Mouse (Mus musculus) kidney, embryonic 14.5 days (tissue): Measurements from ENCODE around the gene Sprr2e. TPM values are rescaled to one million over a fixed set of nuclear protein-coding genes. Genes with fewer than 3 reads are reported as not detected.
A peak's percentile ranks its signal among the peaks of the same experiment; 100 is the strongest.

Experiments
- ATAC-seq: fragments of 200-750 bp; cut with Nextera tagmentation; 2 replicates; pipeline ENCODE4 v1.8.0; 2017; ENCODE audit warnings: moderate number of reproducible peaks, mild to moderate bottlenecking, moderate TSS enrichment, moderate library complexity; ENCODE audit not compliant: low FRiP score, low TSS enrichment
- H3K27ac ChIP-seq: fragments of 300-500 bp; sonication (generic); 2 replicates; pipeline ENCODE4 v1.5.1; 2014; ENCODE audit warnings: low read depth, mild to moderate bottlenecking, low read length, moderate library complexity, mixed read lengths
- H3K27me3 ChIP-seq: fragments of 300-500 bp; sonication (generic); 2 replicates; pipeline ENCODE4 v1.6.1; 2014; ENCODE audit warnings: mild to moderate bottlenecking, low read length; ENCODE audit not compliant: control insufficient read depth, insufficient read depth
- H3K36me3 ChIP-seq: fragments of 300-500 bp; sonication (generic); 2 replicates; pipeline ENCODE4 v1.6.1; 2014; ENCODE audit warnings: low read length, mixed read lengths; ENCODE audit not compliant: control insufficient read depth, insufficient read depth
- H3K4me1 ChIP-seq: fragments of 300-500 bp; sonication (generic); 2 replicates; pipeline ENCODE4 v1.6.1; 2014; ENCODE audit warnings: low read length, mixed read lengths; ENCODE audit not compliant: control insufficient read depth, insufficient read depth
- H3K4me2 ChIP-seq: fragments of 300-500 bp; sonication (generic); replicated peaks from 2 replicates; pipeline ENCODE4 v1.6.1; 2014; ENCODE audit warnings: low read depth, mild to moderate bottlenecking, low read length
- H3K4me3 ChIP-seq: fragments of 300-500 bp; sonication (generic); 2 replicates; pipeline ENCODE4 v1.5.1; 2014; ENCODE audit warnings: mild to moderate bottlenecking, low read length
- H3K9ac ChIP-seq: fragments of 300-500 bp; sonication (generic); 2 replicates; pipeline ENCODE4 v1.6.1; 2014; ENCODE audit warnings: low read depth, mild to moderate bottlenecking, low read length, moderate library complexity
- H3K9me3 ChIP-seq: fragments of 300-500 bp; sonication (generic); 2 replicates; pipeline ENCODE4 v1.6.1; 2016; ENCODE audit warnings: low read length; ENCODE audit not compliant: control insufficient read depth
- WGBS: fragments of 180-500 bp; shearing (Covaris S2); extraction: QIAGEN DNeasy Blood & Tissue Kit; methylation state at CpG from one replicate; pipeline ENCODE4 v1.1.7; 2014; 5-methylcytosine and 5-hydroxymethylcytosine counted together
- polyA plus RNA-seq: library from polyadenylated mRNA; unstranded; fragments of >200 nt; fragmentation: Nextera tagmentation; extraction: Ambion mirVana; gene quantifications from 2 replicates; pipeline ENCODE4 v1.2.1, GENCODE M21; 2014

The Sprr2e gene
- polyA plus RNA-seq = not detected in 2 replicates

DNA sequence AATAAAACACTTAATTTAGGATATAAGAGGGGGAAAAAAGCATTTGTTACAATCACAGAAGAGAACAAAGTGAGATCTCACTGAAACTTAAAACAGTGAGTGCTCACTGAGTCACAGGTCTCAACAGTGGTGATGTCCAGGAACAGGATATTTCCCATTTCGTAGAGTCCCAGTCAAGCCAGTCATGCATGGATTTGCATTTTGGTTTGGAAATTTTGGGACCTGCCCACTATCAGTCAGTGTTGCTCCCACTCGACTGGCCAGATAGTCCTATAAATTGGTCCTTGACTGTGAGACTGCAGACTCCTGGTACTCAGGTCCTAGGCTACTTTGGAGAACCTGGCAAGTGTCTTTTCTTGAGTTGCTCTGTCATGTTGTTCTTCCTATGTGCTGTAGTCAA, at the start of gene Sprr2e:
Gene Sprr2e, plus strand, starts transcription at position 301 of the 400 bp plus-strand sequence.
- Histone ChIP-seq H3K36me3 (no peaks in the 10 kb centered on the region), H3K9ac (no peak within 1 kb of the TSS), H3K9me3 (no peaks in the 10 kb centered on the region), H3K4me3 (no peak within 1 kb of the TSS), H3K4me2 (no peak within 1 kb of the TSS), H3K27ac (no peak within 1 kb of the TSS), H3K27me3 (no peaks in the 10 kb centered on the region), H3K4me1 (no peaks in the 10 kb centered on the region)
- ATAC-seq = no peak
- WGBS = 89% methylated on average over 2 of the region's 2 CpGs

DNA sequence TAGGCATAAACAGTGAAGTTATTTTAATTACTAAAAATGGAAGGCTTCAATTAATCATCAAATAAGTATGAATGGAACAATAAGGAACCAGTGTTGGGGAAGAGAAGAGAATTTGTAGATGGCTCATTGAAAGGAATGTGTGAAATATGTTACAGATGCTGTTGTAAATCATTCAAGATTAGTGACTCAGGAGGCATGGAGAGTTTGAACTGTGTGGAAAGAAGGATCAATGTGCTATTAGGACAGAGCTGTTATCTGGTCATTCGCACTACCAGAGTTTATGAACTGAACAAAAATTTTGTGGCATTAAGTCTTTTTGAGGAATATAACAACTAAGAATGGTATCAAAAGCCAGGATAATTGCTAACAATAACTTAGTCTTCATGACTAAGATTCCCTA, 44.5 kb upstream of the Sprr2e start:
- Histone ChIP-seq H3K9ac (no peak overlapping the region), H3K9me3 (no peaks in the 10 kb centered on the region), H3K4me2 (no peak overlapping the region), H3K36me3 (no peaks in the 10 kb centered on the region), H3K4me3 (no peak overlapping the region), H3K27ac (no peak overlapping the region), H3K4me1 (no peaks in the 10 kb centered on the region), H3K27me3 (no peaks in the 10 kb centered on the region)
- 89% methylated on average over 1 of the region's 1 CpGs for WGBS
- no peak for ATAC-seq

DNA sequence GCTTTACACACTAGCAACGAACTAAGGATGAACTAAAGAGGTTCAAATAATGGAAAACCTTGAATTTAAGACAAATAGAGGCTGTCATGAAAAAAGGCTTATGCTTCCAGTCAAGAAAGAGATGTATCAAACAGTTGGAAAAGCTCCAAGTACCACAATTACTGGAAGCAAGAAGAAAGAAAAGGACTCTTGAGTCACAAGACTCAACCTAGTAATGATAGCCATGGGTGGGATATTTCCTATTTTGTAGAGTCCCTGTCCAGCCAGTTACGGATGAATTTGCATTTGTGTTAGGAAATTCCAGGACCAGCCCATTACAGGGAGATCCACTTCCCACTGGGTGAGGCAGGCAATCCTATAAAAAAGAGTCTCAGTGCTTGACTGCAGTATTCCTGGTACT, 35.6 kb upstream of the Sprr2e start, which contains the start of gene Sprr2b:
Gene Sprr2b, plus strand, starts transcription at position 301 of the 400 bp plus-strand sequence.
- no peak for ATAC-seq
- H3K4me1 ChIP-seq = no peaks in the 10 kb centered on the region

DNA sequence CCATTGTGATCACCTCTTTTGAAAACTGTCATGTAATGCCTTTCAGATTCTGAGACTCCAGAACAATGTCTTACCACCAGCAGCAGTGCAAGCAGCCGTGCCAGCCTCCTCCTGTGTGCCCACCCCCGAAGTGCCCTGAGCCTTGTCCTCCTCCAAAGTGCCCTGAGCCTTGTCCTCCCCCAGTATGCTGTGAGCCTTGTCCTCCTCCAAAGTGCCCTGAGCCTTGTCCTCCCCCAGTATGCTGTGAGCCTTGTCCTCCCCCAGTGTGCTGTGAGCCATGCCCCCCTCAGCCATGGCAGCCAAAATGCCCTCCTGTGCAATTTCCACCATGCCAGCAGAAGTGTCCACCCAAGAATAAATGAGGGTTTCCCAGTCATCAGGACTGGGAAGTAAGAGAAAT, 34.6 kb upstream of the Sprr2e start:
- 39% methylated on average over 2 of the region's 2 CpGs for WGBS
- Histone ChIP-seq H3K4me3 (no peak overlapping the region), H3K27ac (no peak overlapping the region), H3K36me3 (no peaks in the 10 kb centered on the region), H3K9ac (no peak overlapping the region), H3K27me3 (no peaks in the 10 kb centered on the region), H3K4me1 (no peaks in the 10 kb centered on the region), H3K9me3 (no peaks in the 10 kb centered on the region), H3K4me2 (no peak overlapping the region)
- ATAC-seq = peak; percentile 73

More for the DNA sequence above, 35.6 kb upstream of the Sprr2e start, which contains the start of gene Sprr2b:
- H3K27ac ChIP-seq = no peak within 1 kb of the TSS
- 83% methylated on average over 2 of the region's 2 CpGs for WGBS
- H3K4me3 ChIP-seq = no peak within 1 kb of the TSS
- no peaks in the 10 kb centered on the region for H3K36me3 ChIP-seq
- H3K9ac ChIP-seq = no peak within 1 kb of the TSS
- no peaks in the 10 kb centered on the region for H3K27me3 ChIP-seq
- H3K4me2 ChIP-seq = no peak within 1 kb of the TSS
- no peaks in the 10 kb centered on the region for H3K9me3 ChIP-seq

DNA sequence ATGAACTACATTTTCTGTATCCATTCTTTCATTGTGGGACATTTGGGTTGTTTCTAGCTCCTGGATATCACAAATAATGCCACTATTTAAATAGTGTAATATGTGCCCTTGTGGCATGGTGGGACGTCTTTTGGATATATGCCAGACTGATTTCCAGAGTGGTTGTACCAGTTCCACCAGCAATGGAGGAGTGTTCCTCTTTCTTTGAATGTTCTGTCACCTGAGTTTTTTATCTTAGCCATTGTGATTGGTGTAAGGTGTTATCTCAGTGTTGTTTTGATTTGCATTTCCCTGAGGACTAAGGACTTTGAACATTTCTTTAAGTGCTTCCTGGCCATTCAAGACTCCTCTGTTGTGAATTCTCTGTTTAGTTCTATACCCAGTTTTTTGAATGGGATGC, 15.7 kb upstream of the Sprr2e start:
- Histone ChIP-seq H3K27me3 (no peaks in the 10 kb centered on the region), H3K4me3 (no peak overlapping the region), H3K4me1 (no peaks in the 10 kb centered on the region), H3K36me3 (no peaks in the 10 kb centered on the region), H3K9ac (no peak overlapping the region), H3K4me2 (no peak overlapping the region), H3K27ac (no peak overlapping the region), H3K9me3 (no peaks in the 10 kb centered on the region)
- WGBS = 81% methylated on average over 1 of the region's 1 CpGs
- ATAC-seq = no peak

DNA sequence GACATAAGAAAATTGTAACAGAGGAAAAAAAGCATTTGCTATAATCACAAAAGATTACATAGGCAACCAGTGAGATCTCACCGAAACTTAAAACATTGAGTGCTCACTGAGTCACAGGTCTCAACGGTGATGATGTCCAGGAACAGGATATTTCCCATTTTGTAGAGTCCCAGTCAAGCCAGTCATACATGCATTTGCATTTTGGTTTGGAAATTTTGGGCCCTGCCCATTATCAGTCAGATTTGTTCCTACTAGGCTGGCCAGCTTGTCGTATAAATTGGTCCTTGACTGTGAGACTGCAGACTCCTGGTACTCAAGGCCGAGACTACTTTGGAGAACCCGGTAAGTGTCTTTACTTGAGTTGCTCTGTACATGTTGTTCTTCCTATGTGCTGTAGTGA, 13.1 kb upstream of the Sprr2e start, which contains the start of gene Sprr2d:
Gene Sprr2d, plus strand, starts transcription at position 301 of the 400 bp plus-strand sequence.
- 95% methylated on average over 5 of the region's 5 CpGs for WGBS
- H3K27me3 ChIP-seq = no peaks in the 10 kb centered on the region
- H3K36me3 ChIP-seq = no peaks in the 10 kb centered on the region
- no peak within 1 kb of the TSS for H3K9ac ChIP-seq
- H3K9me3 ChIP-seq = no peaks in the 10 kb centered on the region
- no peak within 1 kb of the TSS for H3K4me2 ChIP-seq
- no peak within 1 kb of the TSS for H3K4me3 ChIP-seq
- ATAC-seq = no peak
- no peaks in the 10 kb centered on the region for H3K4me1 ChIP-seq
- no peak within 1 kb of the TSS for H3K27ac ChIP-seq

DNA sequence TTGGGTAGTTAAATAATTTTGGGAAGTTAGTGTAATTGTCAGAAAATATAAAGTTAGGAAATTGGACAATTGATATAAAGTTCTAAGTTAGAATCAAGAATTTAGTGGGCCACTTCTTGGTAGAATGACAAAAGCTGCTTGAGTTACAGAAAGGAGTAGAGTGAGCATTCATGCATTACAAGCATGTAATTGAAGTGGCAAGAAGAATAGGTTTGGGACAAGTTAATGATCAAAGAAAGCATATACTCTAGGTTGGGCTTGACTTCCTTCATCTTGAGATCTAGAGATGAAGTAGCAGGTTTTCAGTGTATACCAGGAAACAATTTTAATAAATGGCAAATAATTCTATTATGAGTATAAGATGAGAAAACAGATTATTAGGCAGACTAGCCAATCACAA, 9.7 kb downstream of the Sprr2e start:
- H3K4me3 ChIP-seq = no peak overlapping the region
- H3K9ac ChIP-seq = no peak overlapping the region
- no peak overlapping the region for H3K4me2 ChIP-seq
- no peak overlapping the region; the same call in 1 of the 2 replicates for H3K27ac ChIP-seq
- 0 out of 2 replicates have a peak, but pooled peaks cover 2% of the 10 kb centered on the region for H3K4me1 ChIP-seq
- peak; percentile 84; the same call in 1 of the 2 replicates for ATAC-seq
- H3K36me3 ChIP-seq = no peaks in the 10 kb centered on the region
- no peaks in the 10 kb centered on the region for H3K27me3 ChIP-seq
- H3K9me3 ChIP-seq = 0 out of 2 replicates have a peak, but pooled peaks cover 3% of the 10 kb centered on the region

DNA sequence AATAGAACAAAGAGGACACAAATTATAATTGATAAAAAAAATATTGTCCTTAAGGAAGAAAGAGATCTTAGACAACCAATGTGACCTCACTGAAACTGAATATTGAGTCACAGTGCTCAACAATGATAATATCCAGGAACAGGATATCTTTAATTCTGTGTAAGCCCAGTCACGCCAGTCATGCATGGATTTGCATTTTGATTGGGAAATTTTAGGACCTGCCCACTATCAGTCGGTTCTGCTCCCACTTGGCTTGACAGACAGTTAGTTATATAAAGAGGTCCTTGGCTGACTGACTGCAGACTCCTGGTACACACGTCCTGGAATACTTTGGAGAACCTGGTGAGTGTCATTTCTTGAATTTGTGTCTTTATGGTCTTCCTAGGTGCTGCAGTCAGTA, 12.9 kb downstream of the Sprr2e start, which contains the start of gene Sprr2f:
Gene Sprr2f, plus strand, starts transcription at position 301 of the 400 bp plus-strand sequence.
- Histone ChIP-seq H3K9me3 (no peaks in the 10 kb centered on the region), H3K27ac (no peak within 1 kb of the TSS), H3K4me1 (0 out of 2 replicates have a peak, but pooled peaks cover 2% of the 10 kb centered on the region), H3K36me3 (no peaks in the 10 kb centered on the region), H3K9ac (no peak within 1 kb of the TSS), H3K4me3 (no peak within 1 kb of the TSS), H3K4me2 (no peak within 1 kb of the TSS), H3K27me3 (no peaks in the 10 kb centered on the region)
- 68% methylated on average over 3 of the region's 3 CpGs for WGBS
- ATAC-seq = no peak

DNA sequence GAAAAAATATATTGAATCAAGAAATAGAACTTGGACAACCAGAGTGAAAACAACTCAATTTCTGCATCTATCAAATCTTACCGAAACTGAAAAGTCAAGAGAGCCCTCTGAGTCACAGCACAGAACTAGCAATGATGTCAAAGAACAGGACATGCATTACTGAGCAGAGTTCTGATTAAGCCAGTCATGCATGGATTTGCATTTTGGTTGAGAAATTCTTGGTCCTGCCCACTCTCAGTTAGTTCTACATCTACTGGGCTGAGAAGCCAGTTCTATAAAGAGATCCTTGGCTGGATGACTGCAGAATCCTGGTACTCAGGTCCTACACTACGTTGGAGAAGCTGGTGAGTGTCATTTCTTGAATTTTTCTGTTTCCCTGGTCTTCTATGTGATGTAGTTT, 21.7 kb downstream of the Sprr2e start:
- Histone ChIP-seq H3K27ac (no peak overlapping the region), H3K27me3 (no peaks in the 10 kb centered on the region), H3K36me3 (no peaks in the 10 kb centered on the region), H3K4me2 (no peak overlapping the region), H3K9ac (no peak overlapping the region), H3K4me3 (no peak overlapping the region), H3K9me3 (no peaks in the 10 kb centered on the region), H3K4me1 (no peaks in the 10 kb centered on the region)
- WGBS = 72% methylated on average over 2 of the region's 2 CpGs
- ATAC-seq = no peak
